Mouse (Mus musculus) kidney, adult 2 months (tissue): ENCODE measurements around the gene Rhoc. TPM values are rescaled to one million over a fixed set of nuclear protein-coding genes. Genes with fewer than 3 reads are reported as not detected.

Source experiments
- DNase-seq: peaks from one replicate; pipeline ENCODE4 v3.0.0; 2021
- H3K27ac ChIP-seq: fragments of 200-500 bp; 2 replicates; pipeline ENCODE4 v1.5.1; 2012; ENCODE audit warnings: low read depth, low read length, control low read depth, inconsistent platforms; ENCODE audit not compliant: insufficient read depth
- H3K27me3 ChIP-seq: fragments of 200-500 bp; replicated peaks from 2 replicates; pipeline ENCODE4 v1.6.1; 2012; ENCODE audit warnings: mild to moderate bottlenecking, moderate library complexity, low read length, inconsistent platforms; ENCODE audit not compliant: control insufficient read depth, insufficient read depth
- H3K36me3 ChIP-seq: fragments of 200-500 bp; 2 replicates; pipeline ENCODE4 v1.6.1; 2012; ENCODE audit warnings: mild to moderate bottlenecking, moderate library complexity, low read length, inconsistent platforms; ENCODE audit not compliant: control insufficient read depth, insufficient read depth
- H3K4me1 ChIP-seq: fragments of 200-500 bp; 2 replicates; pipeline ENCODE4 v1.6.1; 2011; ENCODE audit warnings: low read length; ENCODE audit not compliant: control insufficient read depth, insufficient read depth
- H3K4me3 ChIP-seq: fragments of 200-500 bp; 2 replicates; pipeline ENCODE4 v1.5.1; 2011; ENCODE audit warnings: mild to moderate bottlenecking, low read depth, low read length, control low read depth; ENCODE audit not compliant: insufficient read depth
- CTCF ChIP-seq: fragments of 200-500 bp; conservative IDR thresholded peaks from 2 replicates; pipeline ENCODE4 v1.5.1; 2011; ENCODE audit warnings: low read depth, mild to moderate bottlenecking, control low read depth, low read length, moderate library complexity, mixed read lengths; ENCODE audit not compliant: insufficient read depth, insufficient read length
- POLR2A ChIP-seq: fragments of 200-500 bp; IDR thresholded peaks from one replicate; pipeline ENCODE4 v1.6.1; 2011; ENCODE audit warnings: low read depth, low read length, control low read depth
- WGBS: fragments of 180-500 bp; shearing (Covaris S2); methylation state at CpG from one replicate; pipeline ENCODE4 v1.1.7; 2018; 5-methylcytosine and 5-hydroxymethylcytosine counted together
- polyA plus RNA-seq: library from polyadenylated mRNA; depleted of rRNA; stranded (reverse); fragments of >200 nt; gene quantifications from 2 replicates; pipeline ENCODE4 v1.2.3, GENCODE M21; 2012

Rhoc gene
- polyA plus RNA-seq, 1 experiment = 87.2 TPM

GRCm38 (mm10) chr3:104777342-104777741 lies 10.8 kb upstream of the Rhoc start:
- H3K36me3 ChIP-seq = no peaks in the 10 kb centered on the region
- H3K4me1 ChIP-seq = peaks cover 14% of the 10 kb centered on the region
- 0 out of 2 replicates have a peak overlapping the region, but pooled peaks have one; percentile 1 for H3K4me3 ChIP-seq
- H3K27ac ChIP-seq = no peak overlapping the region
- 3% methylated on average over 20 of the region's 20 CpGs for WGBS
- TF ChIP-seq POLR2A = no peak
- no peak for TF ChIP-seq CTCF
- H3K27me3 ChIP-seq = no peaks in the 10 kb centered on the region
- DNase-seq = no peak

GRCm38 (mm10) chr3:104779949-104780348 lies 8.2 kb upstream of the Rhoc start:
- H3K4me3 ChIP-seq = no peak overlapping the region
- TF ChIP-seq CTCF = peak; percentile 84
- TF ChIP-seq POLR2A = no peak
- no peaks in the 10 kb centered on the region for H3K36me3 ChIP-seq
- H3K27me3 ChIP-seq = no peaks in the 10 kb centered on the region
- H3K4me1 ChIP-seq = peaks cover 17% of the 10 kb centered on the region
- 4% methylated on average over 7 of the region's 7 CpGs for WGBS
- peak; percentile 45 for DNase-seq
- H3K27ac ChIP-seq = no peak overlapping the region

GRCm38 (mm10) chr3:104780561-104781420 lies 7.4 kb upstream of the Rhoc start, which contains the start of gene Ppm1j:
Gene Ppm1j, plus strand, starts transcription at chr3:104781056.
- peak; percentile 88 for DNase-seq
- peak within 1 kb of the TSS; percentile 52 for H3K4me3 ChIP-seq
- WGBS = 2% methylated on average over 56 of the region's 56 CpGs
- 0 out of 2 replicates have a peak within 1 kb of the TSS, but pooled peaks have one; percentile 19 for H3K27ac ChIP-seq
- no peak for TF ChIP-seq POLR2A
- no peak for TF ChIP-seq CTCF
- no peaks in the 10 kb centered on the region for H3K27me3 ChIP-seq
- H3K36me3 ChIP-seq = no peaks in the 10 kb centered on the region
- peaks cover 17% of the 10 kb centered on the region for H3K4me1 ChIP-seq

GRCm38 (mm10) chr3:104781471-104781903 lies 6.7 kb upstream of the Rhoc start, which contains the start of gene Fam19a3:
Gene Fam19a3, minus strand, starts transcription at chr3:104781840.
- 1% methylated on average over 26 of the region's 26 CpGs for WGBS
- H3K4me1 ChIP-seq = peaks cover 17% of the 10 kb centered on the region
- H3K4me3 ChIP-seq = peak within 1 kb of the TSS; percentile 52
- no peaks in the 10 kb centered on the region for H3K36me3 ChIP-seq
- H3K27ac ChIP-seq = 0 out of 2 replicates have a peak within 1 kb of the TSS, but pooled peaks have one; percentile 19
- no peaks in the 10 kb centered on the region for H3K27me3 ChIP-seq
- peak; percentile 52 for DNase-seq
- TF ChIP-seq CTCF = no peak
- no peak for TF ChIP-seq POLR2A

DNA sequence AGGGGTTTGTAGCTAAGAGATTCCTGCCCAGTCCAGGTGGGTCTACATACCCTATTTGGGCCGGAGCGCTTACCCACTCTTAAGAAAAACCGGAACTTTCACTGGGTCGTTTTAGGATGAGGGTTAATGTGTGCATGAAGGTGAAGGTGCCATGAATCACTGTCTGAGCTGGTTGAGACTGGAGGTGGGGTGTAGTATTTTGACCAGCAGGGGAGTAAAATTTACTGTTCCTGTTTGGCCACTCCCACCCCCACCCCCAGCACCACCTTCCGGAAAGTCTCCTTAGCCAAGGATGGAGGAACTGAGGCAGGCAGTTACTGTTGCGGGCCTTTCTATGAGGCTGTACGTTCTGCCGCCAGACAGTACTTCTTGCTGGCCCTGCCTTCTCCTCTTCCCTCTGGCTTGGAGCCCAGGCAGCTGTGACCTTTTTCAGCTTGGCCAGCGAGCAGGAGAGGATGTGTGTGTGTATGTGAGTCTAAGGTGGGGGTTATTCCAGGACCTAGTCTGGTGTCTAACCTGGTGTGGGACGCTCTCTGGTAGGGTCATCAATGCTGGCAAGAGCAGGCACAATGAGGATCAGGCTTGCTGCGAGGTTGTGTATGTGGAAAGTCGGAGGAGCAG lies 6.0 kb upstream of the Rhoc start:
- peaks cover 17% of the 10 kb centered on the region for H3K4me1 ChIP-seq
- H3K27me3 ChIP-seq = no peaks in the 10 kb centered on the region
- TF ChIP-seq CTCF (no peak), POLR2A (no peak)
- 20% methylated on average over 12 of the region's 12 CpGs for WGBS
- H3K4me3 ChIP-seq = peak overlapping the region; percentile 52; the same call in 1 of the 2 replicates
- DNase-seq = peak; percentile 83
- H3K36me3 ChIP-seq = no peaks in the 10 kb centered on the region
- H3K27ac ChIP-seq = no peak overlapping the region

DNA sequence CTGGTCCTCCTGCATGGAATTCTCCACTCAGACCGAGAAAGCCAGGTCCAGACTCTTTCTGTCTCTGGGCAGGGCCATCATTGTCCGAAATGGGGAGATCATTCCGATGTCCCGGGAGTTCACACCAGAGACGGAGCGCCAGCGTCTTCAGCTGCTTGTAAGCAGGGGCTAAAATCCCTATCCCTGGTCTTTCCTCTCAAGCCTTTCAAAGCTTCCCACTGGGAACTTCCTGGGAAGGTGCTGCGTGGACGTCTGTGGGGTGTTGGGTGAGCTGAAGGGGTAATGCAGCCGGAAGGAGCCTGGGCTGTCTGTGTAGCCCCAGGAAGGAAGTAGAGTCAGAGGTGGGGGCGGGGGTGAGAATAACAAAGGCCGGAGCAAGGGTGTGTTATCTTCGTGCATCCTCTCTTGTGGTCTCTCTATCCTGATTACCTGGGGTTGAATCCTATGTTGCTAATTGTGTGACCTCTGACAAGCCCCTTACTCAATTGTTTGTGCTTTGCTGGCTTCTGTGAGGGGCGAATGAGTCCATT lies 4.1 kb upstream of the Rhoc start:
- TF ChIP-seq CTCF (no peak), POLR2A (no peak)
- no peaks in the 10 kb centered on the region for H3K36me3 ChIP-seq
- no peaks in the 10 kb centered on the region for H3K27me3 ChIP-seq
- no peak for DNase-seq
- no peak overlapping the region for H3K4me3 ChIP-seq
- peaks cover 17% of the 10 kb centered on the region for H3K4me1 ChIP-seq
- H3K27ac ChIP-seq = no peak overlapping the region
- 72% methylated on average over 14 of the region's 14 CpGs for WGBS

DNA sequence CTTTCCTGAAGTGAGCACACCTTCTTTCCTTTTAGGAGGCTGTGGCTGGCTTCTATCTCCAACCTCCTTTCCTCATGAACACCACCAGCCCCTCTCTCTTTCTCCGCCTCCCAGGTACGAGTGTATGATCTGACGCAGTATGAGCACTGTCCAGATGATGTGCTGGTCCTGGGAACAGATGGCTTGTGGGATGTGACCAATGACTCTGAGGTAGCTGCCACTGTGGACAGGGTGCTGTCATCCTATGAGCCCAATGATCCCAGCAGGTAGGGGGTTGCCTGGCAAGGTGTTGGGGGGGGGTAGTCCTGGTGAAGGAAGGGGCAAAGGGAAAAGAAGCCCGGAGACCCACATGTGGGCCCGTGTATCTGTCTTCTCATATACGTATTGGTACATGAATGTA lies 2.9 kb upstream of the Rhoc start:
- TF ChIP-seq POLR2A = no peak
- TF ChIP-seq CTCF = no peak
- no peak overlapping the region for H3K4me3 ChIP-seq
- no peaks in the 10 kb centered on the region for H3K36me3 ChIP-seq
- WGBS = 96% methylated on average over 6 of the region's 6 CpGs
- H3K4me1 ChIP-seq = peaks cover 22% of the 10 kb centered on the region
- H3K27me3 ChIP-seq = no peaks in the 10 kb centered on the region
- H3K27ac ChIP-seq = no peak overlapping the region
- no peak for DNase-seq
